Mouse (Mus musculus) T-helper 17 cell (primary cell): ENCODE measurements around the gene Atp5d.

Source experiments
- in situ Hi-C, 2 experiments: fragments of 300-600 bp; cut with MboI, MseI; formaldehyde crosslinking; loops; 1 replicate in 1 of 2; 2 replicates in 1 of 2; pipeline ENCODE4 v1.15.1; 2025; ENCODE audit warnings: high pct_unique_total_duplicates in 2 of 2

Atp5d gene

GRCm38 (mm10) chr10:80138553-80139438 is at the start of gene Atp5d:
Gene Atp5d (plus strand): TSS chr10:80138632.
- in situ Hi-C loops: no loop called here

- in situ Hi-C loops: no loop called here
Observed at GRCm38 (mm10) chr10:80089146-80089545, 49.3 kb upstream of the Atp5d start.

GRCm38 (mm10) chr10:80091527-80091926 is 46.9 kb upstream of the Atp5d start:
- in situ Hi-C loops: no loop called here

- in situ Hi-C loops: no loop called here
Observed at GRCm38 (mm10) chr10:80092690-80093089, 45.7 kb upstream of the Atp5d start.

- in situ Hi-C loops: no loop called here
Observed at GRCm38 (mm10) chr10:80094085-80094484, 44.3 kb upstream of the Atp5d start.

GRCm38 (mm10) chr10:80094684-80095083 is 43.7 kb upstream of the Atp5d start:
- in situ Hi-C loops: no loop called here

- in situ Hi-C loops: no loop called here
Observed at GRCm38 (mm10) chr10:80095547-80095946, 42.9 kb upstream of the Atp5d start.

- in situ Hi-C loops: no loop called here
Observed at GRCm38 (mm10) chr10:80097275-80097674, 41.2 kb upstream of the Atp5d start.

GRCm38 (mm10) chr10:80098630-80099029 is 39.8 kb upstream of the Atp5d start:
- in situ Hi-C loops: no loop called here

GRCm38 (mm10) chr10:80100982-80101381 is 37.5 kb upstream of the Atp5d start:
- in situ Hi-C loops: no loop called here

- in situ Hi-C loops: no loop called here
Observed at GRCm38 (mm10) chr10:80102216-80102915, 36.1 kb upstream of the Atp5d start.

GRCm38 (mm10) chr10:80103032-80103431 is 35.4 kb upstream of the Atp5d start:
- in situ Hi-C loops: no loop called here

GRCm38 (mm10) chr10:80104181-80104580 is 34.3 kb upstream of the Atp5d start:
- in situ Hi-C loops: no loop called here

GRCm38 (mm10) chr10:80105460-80105859 is 33.0 kb upstream of the Atp5d start, which contains the start of gene Sbno2:
Gene Sbno2 (minus strand): TSS chr10:80105571.
- in situ Hi-C loops: loop anchor here in 1 of 2 experiments (5.0 kb wide), 1 partner anchor 43 kb away; no protein-coding TSS in a partner anchor

GRCm38 (mm10) chr10:80105926-80106325 is 32.5 kb upstream of the Atp5d start:
- in situ Hi-C loops: loop anchor here in 1 of 2 experiments (5.0 kb wide), 1 partner anchor 44 kb away; no protein-coding TSS in a partner anchor

GRCm38 (mm10) chr10:80107678-80108077 is 30.8 kb upstream of the Atp5d start:
- in situ Hi-C loops: loop anchor here in 1 of 2 experiments (5.0 kb wide), 1 partner anchor 45 kb away; no protein-coding TSS in a partner anchor

- in situ Hi-C loops: loop anchor here in 1 of 2 experiments (5.0 kb wide), 1 partner anchor 127 kb away; the partner anchor contains the start of gene Cnn2
Observed at GRCm38 (mm10) chr10:80114341-80115284, 23.8 kb upstream of the Atp5d start.

- in situ Hi-C loops: loop anchor here in 1 of 2 experiments (5.0 kb wide), 1 partner anchor 128 kb away; the partner anchor contains the start of gene Cnn2
Observed at GRCm38 (mm10) chr10:80115290-80115943, 23.0 kb upstream of the Atp5d start, which contains the start of gene Stk11. Gene Stk11 (plus strand): TSS chr10:80115803.

GRCm38 (mm10) chr10:80115944-80116335 is 22.5 kb upstream of the Atp5d start:
- in situ Hi-C loops: loop anchor here in 1 of 2 experiments (5.0 kb wide), 1 partner anchor 129 kb away; the partner anchor contains the start of gene Cnn2

GRCm38 (mm10) chr10:80116563-80116926 is 21.9 kb upstream of the Atp5d start:
- in situ Hi-C loops: loop anchor here in 1 of 2 experiments (5.0 kb wide), 1 partner anchor 129 kb away; the partner anchor contains the start of gene Cnn2
